Mouse (Mus musculus): ENCODE measurements at regions not wholly inside any gene's neighbourhood (a gene's known extent, or its start where the extent isn't known, plus 50 kb on each side); places are given as distances from the start of the nearest gene placed in this dataset.

DNA sequence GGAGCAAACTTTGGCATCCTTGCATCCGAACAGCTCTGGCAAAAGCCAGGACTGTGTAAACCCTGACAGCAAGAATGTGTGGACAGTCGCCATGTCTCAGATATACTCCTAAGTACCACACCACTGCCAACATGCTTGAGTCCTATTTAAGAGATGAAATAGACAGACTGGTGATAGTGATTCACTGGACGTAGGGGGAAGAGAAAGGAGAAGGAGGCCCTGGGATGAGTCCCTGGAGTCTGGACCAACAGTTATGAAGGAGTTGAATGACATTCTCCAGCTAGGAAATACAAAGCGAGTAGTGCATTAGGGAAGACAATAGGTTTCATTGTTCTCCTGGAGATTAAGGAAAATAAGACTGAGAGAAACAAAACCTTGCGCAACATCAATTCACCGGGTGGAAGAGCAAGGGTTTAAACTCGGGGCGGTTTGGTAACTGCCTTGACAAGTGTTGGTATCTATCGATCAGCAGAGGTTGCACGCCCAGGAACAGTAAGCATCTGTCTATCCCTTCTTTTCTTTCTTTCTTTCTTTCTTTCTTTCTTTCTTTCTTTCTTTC lies 54.3 kb upstream of the Nrbf2 start:
- in situ Hi-C loops (cut with MboI, MseI): no loop called here

DNA sequence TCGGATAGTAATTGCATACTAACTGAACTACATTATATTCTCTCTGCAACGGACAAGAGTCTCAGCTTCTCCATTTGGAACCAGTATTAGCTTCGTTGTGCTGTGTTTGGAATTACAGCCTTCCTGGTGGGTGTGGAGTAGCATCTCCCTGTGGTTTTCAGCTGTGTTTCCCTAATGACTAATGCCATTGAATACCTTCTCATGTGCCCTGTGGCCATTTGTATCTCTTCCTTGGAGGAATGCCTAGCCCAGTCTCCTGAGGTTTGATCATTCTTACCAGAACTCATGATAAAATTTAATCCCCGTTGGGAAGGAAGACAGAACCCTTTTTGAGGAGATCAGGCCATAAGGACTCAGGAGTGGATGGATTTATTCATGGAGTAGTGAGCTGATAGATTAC lies 59.6 kb upstream of the Nrbf2 start:
- in situ Hi-C loops (cut with MboI, MseI): no loop called here

DNA sequence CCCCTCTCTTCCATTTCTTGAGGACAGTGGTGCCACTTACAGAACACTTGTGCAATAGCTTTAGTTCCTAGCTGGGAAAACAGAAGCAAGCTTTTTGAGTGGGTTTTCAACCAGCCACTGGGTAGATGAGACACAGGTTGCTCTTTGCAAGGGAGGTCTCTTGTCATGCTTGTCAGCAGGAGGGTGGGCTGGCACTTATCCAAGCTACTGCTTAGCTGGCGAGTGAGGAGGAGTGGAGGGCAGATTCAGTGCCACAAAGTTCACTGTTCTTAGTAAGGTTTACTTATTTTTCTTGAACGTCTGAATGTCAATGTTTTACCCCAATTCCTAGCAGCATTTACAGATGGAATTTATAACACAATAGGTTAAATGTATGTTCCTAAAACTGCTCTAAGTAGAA lies 65.9 kb upstream of the Nrbf2 start:
- in situ Hi-C loops (cut with MboI, MseI): no loop called here

- in situ Hi-C loops (cut with MboI, MseI): no loop called here
Measured at GRCm38 (mm10) chr10:67360793-67361192, 75.7 kb upstream of the Nrbf2 start.

DNA sequence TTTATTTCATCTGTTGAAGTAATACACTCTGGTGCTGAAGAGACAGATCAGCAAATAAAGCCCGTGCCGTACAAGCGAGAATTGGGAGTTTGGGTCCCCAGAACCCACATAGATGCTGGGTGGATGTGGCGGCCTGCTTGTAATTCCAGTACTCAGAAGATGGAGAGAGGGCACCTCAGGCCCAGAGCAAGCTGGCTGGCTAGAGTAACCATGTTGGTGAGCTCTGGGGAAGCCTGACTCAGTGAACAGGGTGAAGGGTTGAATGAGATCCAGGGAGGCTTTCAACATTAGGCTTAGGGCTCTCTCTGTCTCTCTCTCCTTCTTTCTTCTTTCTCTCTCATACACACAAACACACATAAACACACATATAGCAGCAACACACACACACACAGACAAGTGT lies 76.2 kb upstream of the Nrbf2 start:
- in situ Hi-C loops (cut with MboI, MseI): no loop called here

DNA sequence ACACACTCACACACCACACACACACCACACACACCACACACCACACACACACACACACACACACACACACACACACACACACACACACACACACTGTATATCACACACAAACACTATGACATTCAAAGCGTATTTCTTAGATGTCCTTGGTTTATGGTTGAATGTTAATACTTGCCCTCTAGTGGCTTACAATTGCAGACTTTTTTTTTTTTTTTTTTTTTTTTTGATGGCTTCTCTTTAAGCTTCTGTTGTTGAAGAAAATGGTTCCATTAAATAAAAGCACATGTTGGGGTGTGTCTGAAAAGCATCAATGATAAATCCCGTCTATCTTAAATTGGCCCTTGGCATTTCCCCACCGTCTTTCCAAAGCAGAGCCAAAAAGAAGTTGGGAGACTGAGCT lies 79.5 kb upstream of the Nrbf2 start:
- in situ Hi-C loops (cut with MboI, MseI): no loop called here

DNA sequence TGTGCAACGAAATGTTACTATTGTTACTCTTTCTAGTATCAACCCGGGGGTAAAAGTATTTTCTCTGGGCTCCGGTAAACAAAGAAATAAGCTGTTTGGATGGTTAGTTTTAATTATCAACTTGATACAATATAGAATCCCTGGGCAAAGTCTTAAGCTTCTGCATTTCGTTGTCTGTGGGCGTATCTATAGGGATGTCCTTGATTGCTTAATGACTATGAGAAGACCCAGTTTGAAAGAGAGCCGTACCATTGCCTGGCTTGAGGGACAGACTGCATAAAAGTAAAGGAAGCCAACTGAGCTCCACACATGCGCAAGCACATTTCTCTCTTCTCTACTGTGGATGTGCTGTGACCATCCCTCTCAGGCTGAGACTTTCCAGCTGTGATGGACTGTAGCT lies 80.1 kb upstream of the Nrbf2 start:
- in situ Hi-C loops (cut with MboI, MseI): loop anchor here in 1 of 2 experiments (5.0 kb wide), 1 partner anchor 82 kb away; no protein-coding TSS in a partner anchor

GRCm38 (mm10) chr10:67372569-67373161 lies 87.6 kb upstream of the Nrbf2 start:
- in situ Hi-C loops (cut with MboI, MseI): no loop called here

DNA sequence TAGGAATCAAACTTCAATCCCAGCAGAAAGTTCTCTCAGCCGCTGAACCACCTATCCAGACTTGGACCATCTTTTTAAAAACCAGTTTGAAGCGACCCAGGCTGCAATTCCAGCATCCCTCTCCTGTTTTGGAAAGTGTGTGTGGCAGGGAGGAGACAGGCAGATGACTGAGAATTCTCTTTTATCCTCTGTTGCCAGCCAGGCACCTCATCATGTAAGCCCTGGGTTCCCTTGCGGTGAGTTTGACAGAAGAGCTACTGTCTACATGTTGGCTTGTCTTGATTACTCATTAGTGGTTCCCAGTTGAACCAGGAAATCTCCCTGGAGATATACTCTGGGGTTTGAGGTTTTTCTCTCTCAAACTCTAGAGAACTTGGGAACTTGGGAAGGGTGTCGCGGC lies 91.5 kb upstream of the Nrbf2 start:
- in situ Hi-C loops (cut with MboI, MseI): no loop called here

DNA sequence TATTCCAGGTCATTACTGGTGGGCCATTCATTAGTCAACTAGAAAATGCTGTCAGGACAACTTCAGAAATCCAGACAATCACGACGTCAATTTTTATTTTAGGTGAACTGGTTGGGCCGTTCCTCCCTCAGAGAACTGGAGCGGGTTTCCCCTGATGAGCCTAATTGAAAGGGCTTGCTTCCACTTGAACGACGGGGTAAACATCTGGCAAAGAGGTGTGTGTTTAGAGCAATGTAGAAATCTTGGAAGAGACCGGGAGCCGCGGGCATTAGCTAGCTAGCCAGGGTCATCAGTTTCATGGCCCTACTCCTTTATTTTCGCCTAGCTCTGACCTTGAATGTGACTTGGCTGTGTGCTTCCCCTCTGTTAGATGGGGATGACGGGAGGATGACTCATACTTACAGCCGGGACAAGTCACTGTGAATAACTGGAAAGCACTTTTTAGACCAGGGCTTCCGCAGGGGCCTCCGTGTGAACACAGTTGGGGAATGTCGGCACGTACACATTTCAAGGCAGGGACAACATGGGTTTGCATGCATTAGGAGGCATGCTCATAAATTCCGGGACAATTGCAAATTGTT lies 92.6 kb upstream of the Nrbf2 start:
- in situ Hi-C loops (cut with MboI, MseI): no loop called here

DNA sequence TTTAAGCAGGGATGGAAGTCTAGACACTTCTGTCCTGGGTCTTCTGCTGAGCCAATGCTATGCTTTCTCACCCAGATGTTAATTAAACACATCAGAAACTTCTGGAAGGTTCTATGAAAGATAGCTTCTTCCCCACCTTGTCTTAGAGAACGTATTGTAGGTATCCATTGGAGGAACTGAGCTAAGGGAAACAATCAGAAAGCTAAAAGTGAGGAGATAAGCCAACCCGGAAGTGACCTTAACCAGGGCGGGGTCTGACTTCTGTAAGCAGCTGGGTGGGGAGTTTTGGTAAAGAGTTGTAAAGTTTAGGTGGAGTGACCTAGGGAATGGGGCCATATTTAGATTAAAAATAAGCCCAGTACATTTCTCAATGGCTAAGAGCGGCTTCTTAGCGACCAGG lies 95.1 kb upstream of the Nrbf2 start:
- in situ Hi-C loops (cut with MboI, MseI): no loop called here

- in situ Hi-C loops (cut with MboI, MseI): no loop called here
Measured at GRCm38 (mm10) chr10:67383352-67383751, 98.2 kb upstream of the Nrbf2 start.

GRCm38 (mm10) chr10:67383802-67384567 lies 98.9 kb upstream of the Nrbf2 start:
- in situ Hi-C loops (cut with MboI, MseI): no loop called here

DNA sequence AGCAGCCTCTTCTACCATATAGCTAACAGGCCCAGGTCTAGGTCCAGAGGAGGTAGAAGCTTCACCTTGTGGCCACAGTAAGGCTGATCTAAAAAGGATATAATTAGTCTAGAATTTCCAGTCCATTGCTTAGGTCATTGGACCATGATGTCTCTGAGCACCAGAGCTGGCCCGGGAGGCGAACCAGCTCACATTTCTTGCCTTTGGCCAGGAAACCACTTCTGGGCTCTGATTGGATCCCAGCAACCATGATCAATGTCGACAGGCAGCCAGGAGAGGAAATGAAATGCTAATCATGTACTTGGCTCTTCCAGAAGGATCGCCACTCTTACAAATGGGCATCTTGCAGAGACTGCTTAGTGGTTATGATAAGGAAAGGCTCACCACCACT lies 99.5 kb upstream of the Nrbf2 start:
- in situ Hi-C loops (cut with MboI, MseI): no loop called here

- in situ Hi-C loops (cut with MboI, MseI): no loop called here
Measured at GRCm38 (mm10) chr10:67385966-67386365, 100.9 kb upstream of the Nrbf2 start.

DNA sequence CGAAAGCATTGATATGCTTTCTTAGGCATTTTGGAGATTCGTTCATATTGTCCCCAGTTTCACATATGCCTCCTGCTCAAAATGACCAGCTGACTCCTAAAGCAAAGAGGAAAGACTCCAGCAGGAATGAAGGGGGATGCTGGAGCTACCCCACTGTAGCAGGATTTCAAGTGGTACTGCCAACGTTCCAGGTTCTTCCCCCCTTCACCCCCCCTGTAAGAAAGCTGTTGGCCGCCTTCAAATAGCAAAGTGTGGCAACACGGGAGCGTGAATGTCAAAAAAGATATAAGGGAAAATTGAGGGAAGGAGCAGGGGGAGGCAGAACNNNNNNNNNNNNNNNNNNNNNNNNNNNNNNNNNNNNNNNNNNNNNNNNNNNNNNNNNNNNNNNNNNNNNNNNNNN lies 103.7 kb upstream of the Nrbf2 start:
- in situ Hi-C loops (cut with MboI, MseI): no loop called here

DNA sequence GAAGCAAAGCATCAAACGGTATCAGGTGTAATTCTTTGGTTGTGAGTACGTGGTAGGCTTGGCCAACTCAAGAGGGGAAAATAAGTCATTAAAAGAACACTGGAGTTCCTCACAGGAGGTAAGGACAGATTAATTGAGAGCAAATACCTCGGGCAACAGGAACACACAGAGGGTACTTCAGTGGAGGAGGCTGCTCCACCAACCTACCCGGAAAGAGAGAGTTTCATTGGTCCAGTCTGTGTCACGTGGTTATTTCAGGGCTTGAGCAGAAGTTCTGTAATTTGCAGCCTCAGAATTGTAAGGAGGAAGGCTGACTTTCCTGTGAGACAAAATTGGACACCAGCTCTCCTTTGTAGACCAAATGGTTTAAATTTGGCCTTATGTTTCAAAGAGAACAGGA lies 115.3 kb upstream of the Nrbf2 start:
- in situ Hi-C loops (cut with MboI, MseI): no loop called here

DNA sequence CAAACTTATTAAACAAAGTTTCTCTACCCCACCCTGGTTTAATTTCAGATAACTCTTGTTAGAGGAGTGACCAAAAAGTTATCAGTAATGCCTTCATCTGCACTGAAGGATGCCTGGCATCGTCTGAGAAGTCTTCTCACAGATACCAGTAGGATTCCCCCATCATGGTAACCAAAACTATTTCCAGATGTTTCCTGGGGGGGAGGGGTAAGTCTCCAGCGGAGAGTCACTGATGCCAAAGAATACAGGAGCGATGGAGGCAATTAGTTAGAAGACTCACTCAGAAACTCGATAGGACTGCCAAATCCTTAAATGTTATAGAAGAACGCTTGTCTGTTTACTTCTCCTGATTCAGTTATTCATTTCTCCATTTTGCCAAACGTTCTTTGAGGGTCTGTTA lies 116.3 kb upstream of the Nrbf2 start:
- in situ Hi-C loops (cut with MboI, MseI): no loop called here

GRCm38 (mm10) chr10:67417529-67417928 lies 117.7 kb upstream of the Egr2 start:
- in situ Hi-C loops (cut with MboI, MseI): loop anchor here in 1 of 2 experiments (5.0 kb wide), 1 partner anchor 45 kb away; no protein-coding TSS in a partner anchor

GRCm38 (mm10) chr10:67420761-67421160 lies 114.5 kb upstream of the Egr2 start:
- in situ Hi-C loops (cut with MboI, MseI): no loop called here

DNA sequence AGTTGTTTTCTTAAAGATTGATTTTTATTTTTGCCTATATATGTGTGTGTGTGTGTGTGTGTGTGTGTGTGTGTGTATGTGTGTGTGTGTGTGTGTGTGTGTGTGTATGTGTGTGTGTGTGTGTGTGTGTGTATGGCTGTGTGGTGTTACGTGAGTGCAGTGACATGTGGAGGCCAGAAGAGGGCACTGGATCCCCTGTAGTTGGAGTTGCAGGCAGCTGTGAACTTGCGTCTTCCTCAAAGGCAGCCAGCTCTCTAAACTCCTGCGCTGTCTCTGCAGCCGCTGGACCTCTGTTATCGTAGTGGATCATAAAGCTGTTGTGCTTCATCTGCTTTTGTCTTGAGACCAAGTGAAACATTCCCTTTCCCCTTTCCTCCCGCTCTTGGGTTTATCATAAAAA lies 109.9 kb upstream of the Egr2 start:
- in situ Hi-C loops (cut with MboI, MseI): no loop called here

DNA sequence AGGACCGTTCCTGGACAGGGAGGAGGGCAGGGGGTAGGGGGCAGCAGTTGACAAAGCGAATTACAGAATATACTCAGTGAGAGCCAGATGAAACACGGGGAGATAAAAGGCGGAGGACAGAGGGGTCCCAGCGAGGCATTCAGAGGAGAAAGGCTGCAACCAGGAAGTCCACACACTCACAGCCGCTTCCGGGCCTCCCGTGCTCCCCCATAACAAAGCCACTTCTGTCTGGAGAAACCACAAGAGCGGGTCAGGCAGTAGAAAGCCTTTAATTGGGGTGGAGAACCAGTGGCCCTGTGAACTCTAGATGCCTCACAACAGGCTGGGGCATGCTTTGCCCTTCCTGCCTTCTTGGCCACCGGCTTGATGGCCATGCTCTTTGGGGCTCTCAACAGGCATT lies 108.1 kb upstream of the Egr2 start:
- in situ Hi-C loops (cut with MboI, MseI): no loop called here

GRCm38 (mm10) chr10:67430805-67431204 lies 104.5 kb upstream of the Egr2 start:
- in situ Hi-C loops (cut with MboI, MseI): loop anchor here in 1 of 2 experiments (5.0 kb wide), 1 partner anchor 46 kb away; no protein-coding TSS in a partner anchor

Measured in T-helper 17 cell (primary cell).